Mouse (Mus musculus) lung, adult 18-20 months (tissue): Measurements from ENCODE around the gene Cipc.

Experiments
- DNase-seq, 2 experiments: peaks; one replicate each; pipeline ENCODE4 v3.0.0; 2022; ENCODE audit warnings: mixed read lengths in 2 of 2

The Cipc gene

DNA sequence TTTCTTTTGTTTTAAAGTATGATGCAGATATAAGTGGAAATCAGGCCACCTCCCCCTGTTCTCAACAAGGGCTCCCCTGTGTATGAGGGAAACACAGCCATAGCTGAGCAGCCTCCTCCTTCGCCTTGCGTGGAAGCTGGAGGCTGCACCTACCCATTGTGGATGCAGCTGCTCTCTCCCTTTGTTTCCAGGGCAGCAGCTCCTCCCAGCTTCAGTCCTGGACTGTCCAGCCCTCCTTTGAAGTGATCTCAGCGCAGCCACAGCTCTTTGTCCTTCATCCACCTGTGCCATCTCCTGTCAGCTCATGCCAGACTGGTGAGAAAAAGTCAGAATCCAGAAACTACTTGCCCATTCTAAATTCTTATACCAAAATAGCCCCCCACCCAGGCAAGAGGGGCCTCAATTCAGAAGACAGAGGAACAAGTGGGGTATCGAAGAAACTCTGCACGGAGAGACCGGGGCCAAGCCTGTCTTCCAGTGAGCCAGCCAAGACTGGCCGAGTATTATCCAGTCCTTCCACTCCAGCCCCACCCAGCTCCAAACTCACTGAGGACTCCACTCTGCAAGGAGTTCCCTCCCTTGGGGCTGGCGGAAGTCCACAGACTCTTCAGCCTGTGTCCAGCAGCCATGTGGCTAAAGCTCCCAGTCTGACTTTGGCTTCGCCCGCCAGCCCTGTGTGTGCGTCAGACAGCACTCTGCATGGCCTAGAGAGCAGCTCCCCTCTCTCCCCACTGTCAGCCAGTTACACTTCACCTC is 14.9 kb downstream of the Cipc start:
- peak; percentile 77 to 83 for DNase-seq

DNA sequence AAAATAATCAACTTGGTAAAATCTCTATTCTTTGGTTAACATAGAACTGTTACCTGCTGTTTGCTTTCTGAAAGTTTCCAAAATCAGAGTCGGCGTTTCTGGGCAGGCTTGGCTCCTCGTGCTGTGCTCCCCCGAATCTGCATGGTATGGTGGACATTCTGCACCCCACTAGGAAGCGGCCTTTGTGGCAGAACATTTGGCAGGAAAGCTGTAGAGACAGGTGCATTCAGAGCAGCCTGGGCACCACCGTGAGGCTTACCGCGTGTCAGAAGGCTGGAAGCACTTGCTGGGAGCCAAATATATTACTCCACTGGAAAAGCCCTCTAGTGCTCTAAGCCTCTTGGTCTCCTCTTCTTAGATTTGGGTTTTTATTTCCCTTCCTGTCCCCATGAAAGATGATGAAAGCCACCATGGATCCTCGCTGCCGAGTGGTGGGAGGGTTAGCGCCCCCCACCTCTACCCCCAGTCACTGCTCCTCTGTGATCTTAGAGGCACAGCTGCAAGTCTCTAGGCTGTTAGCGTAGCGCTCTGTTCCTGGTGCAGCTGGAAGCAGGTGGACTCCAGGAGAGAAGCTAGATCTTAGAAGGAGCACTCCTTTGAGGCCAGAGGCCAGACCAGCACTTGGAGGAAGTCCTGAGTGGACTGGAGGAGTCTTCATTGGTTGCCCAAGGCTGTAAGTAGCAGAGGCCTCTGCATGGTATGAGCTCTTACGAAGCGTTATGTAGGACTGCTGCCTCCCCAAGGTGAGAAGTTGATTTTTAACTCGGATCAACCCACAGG is 17.6 kb downstream of the Cipc start:
- peak; percentile 54 to 69 for DNase-seq

DNA sequence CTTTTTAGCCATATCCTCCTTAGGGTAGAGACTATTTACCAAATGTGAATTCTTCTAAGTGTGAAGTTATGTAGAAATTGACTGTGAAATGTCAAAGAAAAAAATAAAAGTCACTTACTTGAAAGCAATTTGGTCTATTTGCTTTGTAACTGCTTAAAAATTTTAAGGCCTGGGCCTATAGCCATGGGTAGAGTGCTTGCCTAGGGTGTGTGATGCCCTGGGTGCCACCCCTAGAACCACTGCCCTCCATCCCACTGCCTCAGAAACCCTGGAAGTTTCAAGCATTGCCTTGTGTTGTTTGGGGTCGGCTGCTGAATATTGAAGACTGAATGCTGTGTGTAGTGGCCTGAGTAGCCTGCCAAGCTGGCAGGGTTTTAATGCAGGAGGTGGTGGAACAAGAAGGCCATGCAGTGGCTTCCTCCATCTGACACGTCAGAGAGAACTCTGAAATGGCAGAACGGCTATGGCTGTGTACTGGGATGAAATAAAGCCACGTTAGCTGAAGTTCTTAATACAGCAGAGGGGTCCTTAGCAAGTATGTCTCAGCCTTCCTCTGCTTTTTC is 18.5 kb downstream of the Cipc start:
- no peak for DNase-seq

DNA sequence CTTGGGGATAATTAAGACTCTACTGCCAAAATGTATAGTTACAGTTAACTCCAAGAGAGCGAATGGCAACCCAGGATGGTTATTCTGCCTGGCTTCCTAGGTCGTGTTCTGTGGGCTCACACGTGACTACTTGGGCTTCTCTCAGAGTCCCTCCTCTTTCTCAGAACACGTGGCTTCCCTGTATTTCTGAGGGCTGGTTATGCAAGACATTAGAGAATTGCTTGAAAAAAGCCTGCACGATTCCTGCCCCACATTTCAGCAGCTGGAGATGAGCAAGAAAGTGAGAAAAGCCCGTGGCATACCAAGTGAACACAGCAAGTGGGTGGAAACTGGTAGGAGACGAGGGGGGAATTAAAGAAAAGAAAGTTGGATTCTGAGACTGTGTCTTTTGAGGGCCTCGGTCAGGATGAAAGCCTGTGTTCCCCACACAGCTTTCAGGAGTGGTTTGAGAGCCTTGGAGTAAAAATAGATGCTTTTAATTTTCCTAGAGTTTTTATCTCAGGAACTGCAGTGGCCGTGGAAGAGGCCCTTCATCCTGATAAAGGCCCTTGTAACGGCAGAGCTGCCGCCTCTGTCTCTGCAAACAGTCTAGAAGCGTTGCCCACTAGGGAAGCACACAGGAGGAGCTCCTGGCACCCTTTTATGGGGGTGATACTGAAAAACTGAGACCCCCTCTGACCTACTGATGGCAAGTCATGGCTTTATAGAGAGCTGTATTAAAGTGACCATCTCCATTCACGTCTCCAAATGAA is 21.8 kb downstream of the Cipc start:
- DNase-seq: peak; percentile 45 to 72

DNA sequence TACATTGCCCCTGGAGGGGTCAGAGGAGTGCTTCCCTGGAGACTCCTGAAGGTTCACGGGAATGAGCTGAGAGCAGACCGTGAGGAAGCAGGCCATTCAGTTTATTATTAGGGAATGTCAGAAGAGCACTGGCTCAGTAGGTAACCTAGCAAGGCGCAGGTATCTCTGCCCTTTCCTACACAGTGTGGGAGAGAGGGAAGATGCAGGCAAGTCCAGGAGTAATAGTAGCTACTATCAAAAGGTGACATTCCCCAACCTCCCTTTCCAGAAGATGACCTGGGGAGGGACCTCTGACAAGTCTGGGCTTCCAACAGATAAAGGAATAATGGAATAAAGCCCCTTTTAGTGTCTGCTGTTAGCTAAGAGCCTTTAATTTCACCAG is 22.4 kb downstream of the Cipc start:
- DNase-seq: no peak

DNA sequence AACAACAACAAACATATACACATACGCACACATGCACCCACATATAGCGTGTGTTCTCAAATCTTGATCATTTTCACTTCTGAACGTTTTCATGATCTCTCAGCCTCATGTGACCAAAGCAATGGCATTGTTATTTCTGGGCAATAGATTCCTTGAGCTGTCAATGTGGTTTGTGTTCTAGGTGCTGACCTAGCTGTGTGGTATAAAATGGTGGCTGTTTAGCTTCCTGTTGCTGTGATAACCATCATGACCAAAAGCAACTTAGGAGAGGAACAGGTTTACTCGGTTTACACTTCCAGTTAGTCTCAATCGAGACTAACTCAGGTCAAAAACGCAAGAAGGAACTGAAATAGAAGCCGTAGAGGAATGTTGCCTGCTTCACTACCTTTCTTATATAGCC is 24.2 kb downstream of the Cipc start:
- DNase-seq: no peak

DNA sequence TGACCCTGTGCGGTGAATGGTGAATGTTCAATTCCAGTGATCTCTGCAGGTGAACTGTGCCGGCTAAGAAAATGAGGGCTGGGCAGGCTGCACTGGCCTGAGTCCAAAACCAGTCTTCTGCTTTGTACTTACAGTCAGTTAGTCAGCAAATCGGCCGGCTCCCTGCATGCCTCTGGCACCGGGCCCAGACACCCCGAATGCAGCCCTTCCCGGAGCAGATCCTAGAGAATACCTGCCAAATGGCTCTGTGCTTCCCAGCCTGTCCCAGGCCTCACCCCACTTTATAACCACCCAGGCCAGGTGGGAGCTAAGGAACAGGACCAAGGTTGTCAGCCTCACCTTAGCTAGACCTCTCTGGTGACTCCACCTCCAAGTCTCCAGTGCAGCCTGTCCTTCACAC is 26.4 kb downstream of the Cipc start:
- peak; percentile 73 to 75 for DNase-seq

DNA sequence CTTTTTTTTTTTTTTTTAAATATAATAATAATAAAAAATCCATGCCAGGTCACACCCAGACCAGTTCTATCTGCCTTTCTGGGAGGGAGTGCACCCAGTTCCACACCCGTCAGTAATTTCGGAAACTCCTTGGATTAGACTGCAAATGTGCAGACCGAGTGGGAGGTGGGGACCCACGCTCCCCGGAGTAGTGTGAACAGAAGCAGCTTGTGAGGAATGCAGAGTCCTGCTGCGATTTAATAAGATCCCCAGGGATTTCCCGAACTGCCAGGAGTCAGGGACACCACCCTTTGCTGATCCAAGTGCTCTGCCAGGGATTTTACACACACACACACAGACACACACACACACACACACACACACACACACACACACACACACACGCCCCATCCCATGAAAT is 26.9 kb downstream of the Cipc start:
- no peak for DNase-seq

DNA sequence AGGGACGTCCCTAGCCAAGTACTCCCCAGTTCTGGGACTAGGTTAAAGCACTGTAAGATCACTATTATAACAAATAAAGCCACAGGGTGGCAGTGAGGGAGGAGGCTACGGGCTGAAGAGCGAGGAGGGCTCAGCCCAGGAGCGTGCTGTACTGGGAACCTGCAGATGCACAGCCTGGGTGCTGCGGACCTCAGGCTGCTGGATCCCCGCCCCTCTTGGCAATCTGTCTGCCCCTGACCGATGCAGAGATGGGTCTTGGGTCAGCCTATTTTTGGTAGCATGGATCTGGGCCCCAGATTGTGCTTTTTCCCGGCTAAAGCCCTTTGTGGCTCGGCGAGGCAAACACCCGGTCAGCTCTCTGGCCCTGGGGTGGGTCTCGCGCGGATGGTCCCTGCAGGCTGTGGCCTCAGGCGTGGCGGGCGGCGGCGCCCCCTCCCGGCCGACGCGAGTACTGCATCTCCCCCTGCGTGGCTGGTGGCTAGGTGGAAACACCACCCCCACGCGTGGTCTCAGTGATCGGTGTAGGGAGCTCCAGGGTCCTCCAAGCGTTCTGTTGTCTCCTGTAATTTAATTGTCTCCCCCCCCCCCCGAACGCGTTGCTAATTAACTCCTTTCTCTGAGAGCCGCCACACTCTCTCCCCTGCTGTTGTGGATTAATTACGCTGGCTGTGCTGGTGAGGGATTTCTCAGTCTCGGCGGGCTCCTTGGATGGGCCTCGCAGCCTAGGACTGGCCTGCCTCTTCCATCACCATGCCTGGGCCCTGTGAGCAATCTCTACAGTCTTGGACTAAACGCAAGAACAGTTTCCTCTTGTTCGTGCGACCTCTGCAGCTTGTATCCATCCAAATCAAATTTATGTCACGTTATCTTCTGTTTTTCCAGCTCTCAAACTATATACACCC is 27.8 kb downstream of the Cipc start:
- DNase-seq: peak; percentile 70 to 80

DNA sequence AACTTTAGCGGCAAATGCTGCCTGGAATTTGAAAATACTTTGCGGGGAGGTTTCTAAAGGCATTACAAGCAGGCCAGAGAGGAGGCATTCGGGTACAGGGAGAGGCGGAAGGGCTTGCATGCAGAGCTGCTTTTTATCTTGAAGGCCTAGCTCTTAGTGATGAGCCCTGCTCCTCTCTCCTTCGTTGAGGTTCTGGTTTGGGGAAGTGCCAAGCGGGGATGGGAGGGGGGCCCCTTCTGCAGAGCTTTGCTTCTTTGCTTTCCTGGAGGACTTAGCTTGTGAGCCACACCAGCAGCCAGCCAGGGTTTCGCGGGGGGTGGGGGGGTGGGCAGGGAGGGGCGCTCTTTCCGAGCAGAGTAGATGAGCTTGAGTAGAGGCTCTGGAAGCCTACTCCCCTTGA is 28.9 kb downstream of the Cipc start:
- DNase-seq: no peak

DNA sequence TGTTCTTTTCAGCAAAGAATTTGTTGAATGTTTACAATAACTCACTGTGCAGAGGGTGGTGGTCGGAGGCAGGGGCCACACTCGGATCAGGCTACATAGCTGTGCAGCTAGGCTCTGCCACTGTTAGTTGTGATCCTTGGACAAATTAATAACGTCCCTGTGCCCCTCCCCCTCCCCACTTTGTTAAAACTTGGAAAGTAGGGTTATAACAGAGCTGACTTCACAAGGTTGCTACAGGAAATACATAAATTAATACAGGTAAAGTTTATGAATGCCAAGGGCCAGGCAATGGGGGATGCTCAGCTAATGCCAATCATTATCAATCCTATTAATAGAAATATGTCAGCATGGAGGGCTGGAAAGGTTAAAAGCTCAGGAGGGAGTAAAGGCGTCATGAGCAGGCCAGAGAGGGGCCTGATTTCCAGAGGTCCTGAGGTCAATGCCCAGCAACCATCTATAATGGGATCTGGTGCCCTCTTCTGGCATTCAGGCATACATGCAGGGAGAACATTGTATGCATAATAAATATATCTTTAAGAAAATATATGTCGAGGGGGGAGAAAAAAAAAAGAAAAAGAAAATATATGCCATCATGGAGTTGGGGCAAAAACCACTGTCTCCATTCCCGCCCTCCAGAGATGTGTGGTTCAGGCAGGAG is 29.8 kb downstream of the Cipc start:
- no peak for DNase-seq

DNA sequence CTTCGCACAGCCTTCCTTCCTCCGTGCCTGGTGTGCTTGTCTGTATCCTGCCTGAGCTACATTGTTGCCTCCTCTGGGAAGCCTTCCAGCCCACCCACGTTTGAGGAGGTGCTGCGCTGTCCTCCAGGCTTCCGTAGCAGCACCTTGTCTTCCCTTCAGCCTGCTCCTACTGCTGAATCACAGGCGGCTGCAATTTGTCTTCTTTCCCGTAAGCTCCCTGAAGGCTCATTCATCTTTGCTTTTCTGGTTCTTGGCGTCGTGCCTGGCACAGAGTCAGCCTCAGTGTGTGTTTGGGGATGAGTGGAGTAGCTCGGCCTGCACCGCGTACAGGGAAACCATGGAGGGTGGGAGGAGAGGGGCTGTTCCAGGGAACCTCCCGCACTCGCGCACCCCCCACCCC is 31.0 kb downstream of the Cipc start:
- DNase-seq: peak; percentile 28 to 29

DNA sequence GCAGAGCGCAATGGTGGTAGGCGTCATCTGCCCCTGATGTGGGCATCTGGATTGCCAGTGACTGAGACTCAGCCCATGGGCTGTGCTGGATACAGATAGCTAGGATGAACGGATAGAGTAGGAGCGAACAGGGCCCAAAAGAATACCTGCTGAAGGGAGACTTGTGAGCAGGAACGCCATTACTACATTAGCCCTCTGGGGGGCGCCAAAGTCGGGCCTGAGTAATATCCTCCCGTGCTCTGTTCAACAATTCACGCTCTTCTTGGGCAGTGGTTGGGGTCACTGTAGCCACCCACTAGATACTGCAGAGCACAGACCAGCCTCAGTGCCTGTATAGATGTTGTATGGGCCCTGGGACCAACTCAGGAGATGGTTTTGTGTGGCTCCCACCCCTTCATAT is 34.3 kb downstream of the Cipc start:
- DNase-seq: no peak

DNA sequence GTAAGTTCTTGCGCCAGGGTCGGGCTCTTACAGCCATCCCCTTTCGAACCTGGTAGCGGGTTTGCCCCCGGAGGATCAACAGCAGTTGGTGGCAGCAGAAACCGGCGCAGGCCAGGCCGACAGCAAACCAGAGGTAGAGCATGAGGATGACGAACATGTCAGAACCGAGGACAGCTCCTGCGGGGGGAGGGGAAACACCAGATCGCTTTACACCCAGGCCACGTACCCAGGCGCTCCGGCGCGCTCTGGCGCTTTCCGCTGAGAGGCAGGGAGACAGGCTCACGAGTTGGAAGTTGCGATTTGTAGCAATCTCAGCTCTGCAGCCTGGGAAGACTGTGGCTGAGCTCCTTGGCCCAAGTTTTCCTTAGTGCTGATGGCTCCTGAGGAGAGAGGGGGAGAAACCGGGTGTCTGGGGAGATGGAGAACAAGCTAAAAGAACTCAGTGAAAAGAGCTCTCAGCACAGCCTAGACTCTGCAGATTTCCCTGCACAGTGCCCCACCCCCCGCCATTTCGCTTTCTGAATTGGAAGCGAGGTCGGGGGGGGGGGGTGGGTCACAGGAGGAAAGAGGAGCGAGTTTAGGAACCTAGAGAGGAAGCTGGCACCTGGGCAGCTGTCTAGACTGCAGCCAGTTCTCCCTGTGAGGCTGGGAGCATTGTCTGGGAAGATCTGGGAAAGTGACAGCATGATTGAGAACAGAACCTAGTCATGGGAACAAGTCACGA is 36.8 kb downstream of the Cipc start:
- DNase-seq: peak; percentile 44 to 46

DNA sequence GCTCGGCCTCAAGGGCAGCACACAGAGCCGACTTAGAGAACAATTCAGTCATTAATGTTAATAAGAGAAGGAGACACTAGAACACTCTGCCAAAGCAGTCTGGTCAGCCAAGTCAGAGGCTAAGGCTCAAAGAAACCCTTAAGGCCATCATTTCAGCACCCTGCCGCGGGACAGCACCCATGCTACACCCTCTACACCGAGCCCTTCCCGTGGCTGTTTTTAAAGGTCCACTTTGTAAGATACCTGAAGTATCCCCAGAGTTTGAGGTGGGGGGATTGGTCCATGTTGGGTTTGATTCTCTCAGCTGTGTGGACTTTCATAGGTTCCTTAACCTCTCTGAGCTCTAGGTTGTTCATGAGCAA is 37.3 kb downstream of the Cipc start:
- DNase-seq: no peak

DNA sequence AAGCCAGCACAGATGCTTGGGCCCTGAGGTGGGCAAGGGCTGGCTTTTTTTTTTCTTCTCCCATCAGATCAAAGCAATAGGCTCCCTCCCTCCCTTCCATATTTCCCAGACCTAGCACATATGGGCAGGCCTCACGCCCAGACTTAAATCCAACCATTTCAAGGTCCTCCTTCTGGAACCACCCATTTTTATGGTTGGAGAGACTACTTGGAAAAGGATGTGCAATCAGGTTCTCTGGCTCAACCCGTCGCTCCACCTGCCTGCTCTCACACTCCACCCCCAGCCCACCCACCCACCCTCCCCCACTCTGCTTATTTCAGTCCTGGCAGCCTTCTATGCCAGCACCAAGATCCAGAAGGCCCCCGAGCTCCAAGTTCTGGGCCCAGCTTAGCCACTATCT is 39.7 kb downstream of the Cipc start:
- DNase-seq: no peak

DNA sequence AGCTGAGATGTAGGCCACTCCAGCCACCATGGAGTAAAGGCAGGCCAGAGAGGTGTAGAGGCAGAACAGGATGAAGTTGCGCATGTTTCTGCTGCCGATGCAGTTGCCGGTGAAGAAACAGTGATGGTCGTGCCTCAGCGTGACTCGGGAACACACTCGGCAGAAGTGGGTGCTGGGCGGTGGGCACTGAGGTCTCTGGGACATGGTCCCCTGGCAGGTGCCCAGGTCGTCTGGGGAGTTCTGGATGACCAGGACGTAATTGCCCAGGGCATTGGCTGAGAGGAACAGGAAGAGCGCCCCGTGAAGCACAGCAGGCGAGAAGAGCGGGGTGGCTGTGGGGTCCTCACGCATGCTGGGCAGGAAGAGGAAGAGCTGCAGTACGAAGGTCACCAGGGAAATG is 41.4 kb downstream of the Cipc start:
- DNase-seq: no peak

DNA sequence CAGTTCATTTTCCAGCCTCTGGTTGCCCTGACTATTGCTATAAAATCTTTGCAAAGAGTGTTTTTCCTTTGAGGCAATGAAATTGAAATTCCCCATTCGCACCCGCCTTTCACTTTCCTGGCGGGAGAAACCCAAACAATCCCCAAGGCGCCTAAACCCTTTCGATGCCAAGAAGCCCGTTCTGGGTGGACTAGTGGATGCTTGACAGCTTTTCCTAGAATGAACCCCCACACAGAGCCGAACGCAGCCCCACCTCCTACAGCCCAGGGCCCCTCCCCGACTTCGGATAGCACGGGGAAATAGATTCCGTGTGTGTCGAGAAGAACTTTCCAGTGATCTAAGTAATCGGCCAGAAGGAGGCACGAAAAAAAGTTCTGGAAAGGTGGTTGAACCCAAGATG is 42.5 kb downstream of the Cipc start:
- no peak for DNase-seq

DNA sequence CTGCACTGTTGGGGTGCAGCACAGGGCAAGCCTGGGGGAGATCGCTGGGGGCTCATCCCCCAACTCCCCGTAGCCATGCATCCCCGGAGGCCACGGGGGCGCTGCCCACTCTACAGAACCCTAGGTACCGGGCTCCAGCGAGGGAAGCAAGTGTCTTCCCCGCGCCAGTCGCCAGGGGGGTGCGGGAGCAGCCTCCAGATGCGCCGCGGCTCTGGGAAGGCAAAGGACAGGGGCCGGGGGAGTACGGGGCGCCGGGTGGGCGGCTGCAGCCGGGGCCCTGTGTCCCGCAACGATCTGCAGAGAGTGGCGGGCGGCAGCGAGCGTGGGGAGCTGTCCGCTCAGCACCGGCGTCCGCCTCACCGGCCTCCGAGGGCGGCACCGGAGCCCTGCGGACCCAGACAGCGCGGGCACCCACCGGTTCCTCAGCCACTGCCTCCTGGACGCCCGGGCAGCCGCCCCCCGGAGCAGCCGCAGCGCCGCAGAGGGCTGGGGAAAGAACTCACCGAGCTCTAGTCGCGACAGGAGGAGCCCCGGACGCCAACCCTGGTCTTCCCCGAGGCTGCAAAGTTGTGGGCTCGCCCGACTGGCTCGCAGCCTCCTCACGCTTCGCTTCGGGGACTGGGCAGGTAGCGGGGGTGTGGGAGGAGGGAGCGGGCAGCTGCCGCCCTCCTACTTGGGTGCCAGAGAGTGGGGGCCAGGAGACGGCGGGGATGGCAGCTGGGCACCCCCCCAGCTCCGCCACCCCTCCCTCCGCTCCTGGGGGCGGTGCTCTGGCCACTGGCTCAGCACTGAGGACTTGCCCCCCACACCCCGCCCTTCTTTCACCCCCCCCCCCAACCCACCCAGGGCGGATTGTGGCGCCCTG is 43.3 kb downstream of the Cipc start, which contains the start of gene Zdhhc22:
Zdhhc22 (minus strand) TSS at position 541 of the 865 bp plus-strand sequence.
- DNase-seq: no peak

DNA sequence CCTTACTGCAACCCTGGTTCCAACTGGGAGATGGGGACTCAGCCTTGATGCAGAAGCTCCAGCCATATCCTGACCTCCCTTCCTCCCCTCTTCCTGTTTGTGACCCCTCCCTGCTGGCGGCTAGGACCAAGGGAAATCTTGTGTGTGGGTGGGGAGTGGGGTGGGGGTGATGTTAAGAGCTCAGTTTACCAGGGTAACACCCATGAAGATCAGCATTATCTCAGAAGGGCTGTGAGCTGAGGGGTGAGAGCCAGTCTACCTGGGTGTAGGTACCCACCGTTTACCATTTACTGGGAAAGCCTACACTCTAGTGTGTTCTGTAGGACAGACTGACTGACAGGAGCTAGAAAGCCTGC is 43.9 kb downstream of the Cipc start:
- no peak for DNase-seq
